Mouse (Mus musculus) CH12.LX (cell line): ENCODE data around the gene Pik3c2g.

Experiments
- CHD1 ChIP-seq: IDR thresholded peaks from 2 replicates; pipeline ENCODE4 v1.6.1; 2012; ENCODE audit warnings: low read depth, low read length, improper control_type of control experiment, inconsistent platforms
- CTCF ChIP-seq, 2 experiments: IDR thresholded peaks in 1 of 2; conservative IDR thresholded peaks in 1 of 2; 2 replicates each; pipeline ENCODE4 v1.5.1; 2011 to 2012; ENCODE audit warnings: low read depth in 2 of 2, low read length in 2 of 2, improper control_type of control experiment in 1 of 2, inconsistent platforms in 1 of 2, mild to moderate bottlenecking in 1 of 2, moderate library complexity in 1 of 2
- EP300 ChIP-seq: IDR thresholded peaks from 2 replicates; pipeline ENCODE4 v1.6.1; 2011; ENCODE audit warnings: low read length, improper control_type of control experiment
- KAT2A ChIP-seq: IDR thresholded peaks from 2 replicates; pipeline ENCODE4 v1.6.1; 2012; ENCODE audit warnings: low read length, improper control_type of control experiment, inconsistent platforms; ENCODE audit not compliant: insufficient replicate concordance
- MAX ChIP-seq: IDR thresholded peaks from 2 replicates; pipeline ENCODE4 v1.6.1; 2011; ENCODE audit warnings: low read length, improper control_type of control experiment
- POLR2A ChIP-seq: IDR thresholded peaks from 2 replicates; pipeline ENCODE4 v1.6.1; 2011; ENCODE audit warnings: low read depth, mild to moderate bottlenecking, improper control_type of control experiment, low read length
- SMC3 ChIP-seq: IDR thresholded peaks from 2 replicates; pipeline ENCODE4 v1.6.1; 2011; ENCODE audit warnings: low read depth, low read length, improper control_type of control experiment
- TBP ChIP-seq: conservative IDR thresholded peaks from 2 replicates; pipeline ENCODE4 v1.6.1; 2011; ENCODE audit warnings: low read depth, low read length, improper control_type of control experiment
- USF2 ChIP-seq: conservative IDR thresholded peaks from 2 replicates; pipeline ENCODE4 v1.6.1; 2011; ENCODE audit warnings: low read depth, low read length, improper control_type of control experiment
- ZC3H11A ChIP-seq: IDR thresholded peaks from 2 replicates; pipeline ENCODE4 v1.6.1; 2012; ENCODE audit warnings: low read depth, mild to moderate bottlenecking, inconsistent platforms, low read length, improper control_type of control experiment
- ZNF384 ChIP-seq: IDR thresholded peaks from 2 replicates; pipeline ENCODE4 v1.6.1; 2012; ENCODE audit warnings: low read depth, low read length, improper control_type of control experiment, inconsistent platforms

DNA sequence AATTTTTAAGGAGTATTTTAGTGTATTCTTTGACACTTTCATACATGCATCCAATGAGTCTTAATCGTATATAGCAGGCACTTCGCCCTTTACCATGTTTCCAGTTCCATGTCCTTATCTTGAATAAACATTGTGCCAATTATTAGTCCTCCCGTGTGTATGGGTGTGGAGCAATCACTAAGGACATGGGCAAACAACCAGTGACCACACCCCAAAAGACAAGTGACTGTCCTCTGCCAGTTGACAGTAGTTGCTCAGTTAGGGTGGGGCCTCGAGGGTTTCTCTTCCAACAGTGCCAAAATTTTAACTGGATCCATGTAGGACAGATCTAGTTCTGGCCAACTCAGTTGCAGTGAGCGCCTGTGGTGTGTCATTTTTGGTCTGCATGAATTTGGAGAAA is 341.7 kb downstream of the Pik3c2g start:
- no peak for TF ChIP-seq ZC3H11A
- TF ChIP-seq SMC3: no peak
- no peak for TF ChIP-seq KAT2A
- no peak for TF ChIP-seq POLR2A
- no peak for TF ChIP-seq CTCF (conservative IDR thresholded peaks at IDR 0.05 in 1 of 2, IDR thresholded peaks at IDR 0.05 in 1 of 2; ENCODE audit: low read depth in 2 of 2, low read length in 2 of 2)
- no peak for TF ChIP-seq TBP
- no peak for TF ChIP-seq ZNF384
- TF ChIP-seq CHD1: no peak
- no peak for TF ChIP-seq USF2
- TF ChIP-seq EP300: no peak
- TF ChIP-seq MAX: no peak
